Comparison of ENCODE assay signal across 8 mouse cellular contexts in the genomic region with DNA sequence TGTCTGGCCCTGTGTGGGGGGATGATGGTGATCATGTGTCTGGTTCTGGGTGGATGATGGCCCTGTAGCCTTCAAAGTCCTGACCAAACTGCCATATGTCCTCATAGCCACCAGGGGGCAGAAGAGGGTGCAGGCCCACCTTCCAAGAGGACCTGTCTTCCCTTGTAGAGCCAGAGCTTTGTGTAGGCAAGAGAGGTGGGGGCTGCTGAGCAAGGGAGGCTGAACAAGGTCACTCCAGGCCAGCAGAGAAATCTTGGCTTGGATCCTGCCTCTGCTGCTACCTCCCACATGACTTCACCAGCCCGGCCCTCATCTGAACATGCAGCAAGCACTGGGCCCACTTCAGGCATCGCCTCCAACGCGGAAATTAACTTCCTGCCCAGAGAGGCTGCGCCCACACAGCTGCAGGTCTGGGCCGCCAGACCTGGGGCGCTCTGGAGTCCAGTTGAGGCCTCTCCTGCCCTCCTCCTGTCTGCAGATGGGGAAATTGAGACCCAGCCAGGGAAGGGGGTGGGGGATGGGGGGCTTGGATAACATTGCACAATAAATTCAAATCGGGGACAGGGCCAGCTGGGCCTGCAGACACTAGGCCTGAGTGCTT. TPM values are rescaled to one million over a fixed set of nuclear protein-coding genes. Genes with fewer than 3 reads are reported as not detected.
DNase-seq lines count a peak whose midpoint lies in the region; ATAC-seq lines count a peak whose summit lies in the region.

No protein-coding gene starts in this region.

- peak; percentile 78 for ATAC-seq in hindbrain, embryonic 14.5 days (ENCODE audit: low FRiP score)
- ATAC-seq in megakaryocyte progenitor cell, adult 5-6 weeks (replicated peaks; ENCODE audit: poor library complexity): peak; percentile 91

- H3K27ac ChIP-seq in hindbrain, embryonic 14.5 days: peak overlapping the region; percentile 75

- H3K9me3 ChIP-seq in hindbrain, embryonic 14.5 days (ENCODE audit: control insufficient read depth, low read length): no peaks in the 10 kb centered on the region

- H3K36me3 ChIP-seq in hindbrain, embryonic 14.5 days (replicated peaks; ENCODE audit: control insufficient read depth, insufficient read depth): no peaks in the 10 kb centered on the region

- H3K4me1 ChIP-seq in hindbrain, embryonic 14.5 days (replicated peaks; ENCODE audit: control insufficient read depth, insufficient read depth, low read length): peaks cover 17% of the 10 kb centered on the region

- no peaks in the 10 kb centered on the region; the same call in 1 of the 2 replicates for H3K27me3 ChIP-seq in hindbrain, embryonic 14.5 days (ENCODE audit: control insufficient read depth, insufficient read depth, low read length)

- no peak overlapping the region for H3K9ac ChIP-seq in hindbrain, embryonic 14.5 days

- H3K4me2 ChIP-seq in hindbrain, embryonic 14.5 days (replicated peaks): no peak overlapping the region

- DNase-seq in R1 (ENCODE audit: low read depth, low spot score): peak; percentile 88
- peak; percentile 94 to 95 for DNase-seq in cerebellum, postnatal 14 days
- peak; percentile 71 to 89 for DNase-seq in frontal cortex, postnatal 14 days (ENCODE audit: low spot score in 2 of 2)
- peak; percentile 85 for DNase-seq in hindbrain, embryonic 14.5 days (ENCODE audit: low spot score)
- DNase-seq in left cerebral cortex, adult 18-20 months (ENCODE audit: low spot score in 2 of 2): peak; percentile 78 to 83
- DNase-seq in right cerebral cortex, postnatal 10 days (ENCODE audit: low spot score in 2 of 2): peak; percentile 87 to 94
- DNase-seq in urinary bladder, postnatal 14 days (ENCODE audit: low spot score): peak; percentile 90

- 53% methylated on average over 8 of the region's 8 CpGs for WGBS in hindbrain, embryonic 14.5 days

- no peak overlapping the region for H3K4me3 ChIP-seq in hindbrain, embryonic 14.5 days (replicated peaks; ENCODE audit: low read length)

RNA-seq across cellular contexts. Expression of a gene that starts 28.4 kb away (rescaled TPM):
- 28.1 and 30.8 TPM in 2 replicates for polyA plus RNA-seq in hindbrain, embryonic 14.5 days (2014; fragmentation: Nextera tagmentation; extraction: Ambion mirVana)
- total RNA-seq in left cerebral cortex, adult 18-20 months (2021): 10 to 100 TPM; 32.9 to 37.5 TPM
- not detected in 2 replicates for total RNA-seq in megakaryocyte progenitor cell, adult 5-6 weeks (2015)
- not detected in 2 replicates for total RNA-seq in megakaryocyte progenitor cell, adult 5-6 weeks (2017)

Comparison
In these comparisons a context has a peak if more than half of its experiments do, and no peak if none do; other contexts are left out.
1. RNA of a gene that starts 28.4 kb away (total RNA-seq): 32.9 to 37.5 TPM in left cerebral cortex, adult 18-20 months; not detected in megakaryocyte progenitor cell, adult 5-6 weeks; every median in the first group is over 10 times any median in the second.
2. Peak in every context shown above with its lines, with median percentiles within 50 percentile points of each other: DNase-seq.